Mouse (Mus musculus) ES-Bruce4 (cell line): Measurements from ENCODE around the gene Ak9.

ENCODE experiments used
- CTCF ChIP-seq: IDR thresholded peaks from one replicate; pipeline ENCODE4 v1.8.1; 2011; ENCODE audit warnings: low read depth, low read length
- EP300 ChIP-seq: IDR thresholded peaks from 2 replicates; pipeline ENCODE4 v1.6.1; 2011; ENCODE audit warnings: low read depth, low read length; ENCODE audit not compliant: insufficient read depth
- POLR2A ChIP-seq: IDR thresholded peaks from one replicate; pipeline ENCODE4 v1.8.1; 2011; ENCODE audit warnings: low read length; ENCODE audit not compliant: insufficient read depth

- no peak for TF ChIP-seq POLR2A
- no peak for TF ChIP-seq CTCF
- TF ChIP-seq EP300: no peak
Measured at GRCm38 (mm10) chr10:41293019-41293418, 10.8 kb upstream of the Ak9 start.
